Mouse (Mus musculus): ENCODE measurements at regions not wholly inside any gene's neighbourhood (a gene's known extent, or its start where the extent isn't known, plus 50 kb on each side); places are given as distances from the start of the nearest gene placed in this dataset.

- TF ChIP-seq CTCF (IDR thresholded peaks at IDR 0.05; ENCODE audit: low read depth) (no peak), EP300 (optimal IDR thresholded peaks at IDR 0.05) (no peak)
Measured at GRCm38 (mm10) chr2:124975106-124975505, 92.8 kb upstream of the Slc24a5 start.
